Comparison of ENCODE assay signal across 8 mouse cellular contexts in genomic region chr1:155491205-155492026, GRCm38 (mm10).
DNase-seq lines count a peak whose midpoint lies in the region; ATAC-seq and TF ChIP-seq lines count a peak whose summit lies in the region.

No protein-coding gene starts in this region.

- H3K9ac ChIP-seq in forebrain, embryonic 14.5 days (ENCODE audit: low read length): peak overlapping the region; percentile 37; the same call in 1 of the 2 replicates

- no peaks in the 10 kb centered on the region for H3K9me3 ChIP-seq in forebrain, embryonic 14.5 days (replicated peaks; ENCODE audit: control insufficient read depth, low read length)

- peak overlapping the region; percentile 44 for H3K4me2 ChIP-seq in forebrain, embryonic 14.5 days (ENCODE audit: low read length)

- no peak for TF ChIP-seq CTCF in layer of hippocampus, adult 2 months (conservative IDR thresholded peaks at IDR 0.05)
- TF ChIP-seq CTCF in cerebellum, adult 2 months (IDR thresholded peaks at IDR 0.05; ENCODE audit: borderline replicate concordance, insufficient read depth, low read depth, low read length): no peak

- no peaks in the 10 kb centered on the region for H3K36me3 ChIP-seq in forebrain, embryonic 14.5 days (ENCODE audit: control insufficient read depth, insufficient read depth, low read length)

- peaks cover 34% of the 10 kb centered on the region for H3K4me1 ChIP-seq in forebrain, embryonic 14.5 days (ENCODE audit: control insufficient read depth, insufficient read depth, low read length)
- peaks cover 9% of the 10 kb centered on the region for H3K4me1 ChIP-seq in cerebellum, adult 2 months (ENCODE audit: control insufficient read depth, insufficient read depth, low read length)

- TF ChIP-seq POLR2A in cerebellum, adult 2 months (IDR thresholded peaks at IDR 0.05; ENCODE audit: borderline replicate concordance, insufficient read depth, low read length): no peak

- 6% methylated on average over 24 of the region's 24 CpGs for WGBS in forebrain, embryonic 14.5 days
- WGBS in cerebellum, adult 2 months: 35% methylated on average over 24 of the region's 24 CpGs

- no peaks in the 10 kb centered on the region for H3K27me3 ChIP-seq in forebrain, embryonic 14.5 days (replicated peaks; ENCODE audit: control insufficient read depth, insufficient read depth, low read length)
- H3K27me3 ChIP-seq in cerebellum, adult 2 months (ENCODE audit: control insufficient read depth, insufficient read depth, low read length): no peaks in the 10 kb centered on the region; the same call in 1 of the 2 replicates

- DNase-seq in layer of hippocampus, adult 2 months (ENCODE audit: low spot score in 2 of 2): no peak
- DNase-seq in layer of hippocampus, postnatal 25 days (ENCODE audit: extremely low spot score in 1 of 2, low spot score in 1 of 2): no peak
- peak; percentile 71 for DNase-seq in forebrain, embryonic 14.5 days (ENCODE audit: low spot score)
- DNase-seq in kidney, postnatal 4 days: peak; percentile 43 to 60
- peak; percentile 65 for DNase-seq in retina, postnatal 1 day
- no peak for DNase-seq in ovary, postnatal 10 days (ENCODE audit: low spot score)
- no peak for DNase-seq in cerebellum, adult 2 months
- no peak for DNase-seq in urinary bladder, postnatal 10 days (ENCODE audit: low spot score)

- peak overlapping the region; percentile 57 for H3K27ac ChIP-seq in layer of hippocampus, adult 2 months
- H3K27ac ChIP-seq in forebrain, embryonic 14.5 days (ENCODE audit: low read depth, low read length): peak overlapping the region; percentile 70
- H3K27ac ChIP-seq in cerebellum, adult 2 months (ENCODE audit: insufficient read depth, low read length): no peak overlapping the region

- peak; percentile 71 for ATAC-seq in forebrain, embryonic 14.5 days

- H3K4me3 ChIP-seq in layer of hippocampus, adult 2 months: peak overlapping the region; percentile 32; the same call in 1 of the 2 replicates
- 0 out of 2 replicates have a peak overlapping the region, but pooled peaks have one; percentile 9 for H3K4me3 ChIP-seq in forebrain, embryonic 14.5 days (ENCODE audit: low read depth, low read length)
- no peak overlapping the region for H3K4me3 ChIP-seq in cerebellum, adult 2 months (replicated peaks; ENCODE audit: insufficient read depth, low read depth, low read length)

Comparison
In these comparisons a context has a peak if more than half of its experiments do, and no peak if none do; other contexts are left out.
1. DNase-seq: peak in forebrain, embryonic 14.5 days (single experiment), kidney, postnatal 4 days (2 of 2) and retina, postnatal 1 day (single experiment); none in layer of hippocampus, adult 2 months (0 of 2), layer of hippocampus, postnatal 25 days (0 of 2), ovary, postnatal 10 days (single experiment), cerebellum, adult 2 months (0 of 2) and urinary bladder, postnatal 10 days (single experiment).